Mouse (Mus musculus): ENCODE results near the gene Ccndbp1.

GRCm38 (mm10) chr2:120970045-120970539, 38.1 kb upstream of the Ccndbp1 start:
- TF ChIP-seq CTCF (conservative IDR thresholded peaks at IDR 0.05; ENCODE audit: low read length) (no peak), NANOG (IDR thresholded peaks at IDR 0.05; ENCODE audit: borderline replicate concordance, low read length) (no peak), POU5F1 (IDR thresholded peaks at IDR 0.05; ENCODE audit: borderline replicate concordance, low read length) (no peak)
